Mouse (Mus musculus) mouse embryonic stem cell (cell line): ENCODE measurements around the gene Pitpna.

Experiments used
- in situ Hi-C, 2 experiments: fragments of 300-500 bp; cut with MboI; formaldehyde crosslinking; loops; 1 replicate in 1 of 2; 3 replicates in 1 of 2; pipeline ENCODE4 v1.14.3; 2019 to 2020; ENCODE audit warnings: low sequenced_read_pairs in 2 of 2, low pct_unique_long_range_greater_than_20kb in 1 of 2, mixed read lengths in 1 of 2; ENCODE audit not compliant: unreplicated experiment in 1 of 2

Pitpna gene

GRCm38 (mm10) chr11:75651426-75652221 lies 63.7 kb downstream of the Pitpna start:
- in situ Hi-C loops, result no loop called here

GRCm38 (mm10) chr11:75652222-75652941 lies 64.5 kb downstream of the Pitpna start:
- in situ Hi-C loops, result no loop called here

GRCm38 (mm10) chr11:75652942-75653684 lies 65.2 kb downstream of the Pitpna start:
- in situ Hi-C loops, result no loop called here

- in situ Hi-C loops, result no loop called here
Observed at GRCm38 (mm10) chr11:75653781-75654470, 66.0 kb downstream of the Pitpna start.

GRCm38 (mm10) chr11:75654471-75655390 lies 66.8 kb downstream of the Pitpna start:
- in situ Hi-C loops, result no loop called here

- in situ Hi-C loops, result no loop called here
Observed at GRCm38 (mm10) chr11:75655621-75656545, 68.0 kb downstream of the Pitpna start.

GRCm38 (mm10) chr11:75656621-75657590 lies 69.0 kb downstream of the Pitpna start:
- in situ Hi-C loops, result no loop called here

GRCm38 (mm10) chr11:75657841-75658240 lies 69.9 kb downstream of the Pitpna start:
- in situ Hi-C loops, result no loop called here

- in situ Hi-C loops, result no loop called here
Observed at GRCm38 (mm10) chr11:75658311-75658710, 70.4 kb downstream of the Pitpna start.

- in situ Hi-C loops, result no loop called here
Observed at GRCm38 (mm10) chr11:75658996-75659750, 71.3 kb downstream of the Pitpna start.

GRCm38 (mm10) chr11:75660081-75660590 lies 72.2 kb downstream of the Pitpna start:
- in situ Hi-C loops, result no loop called here

- in situ Hi-C loops, result no loop called here
Observed at GRCm38 (mm10) chr11:75660941-75661800, 73.3 kb downstream of the Pitpna start.

GRCm38 (mm10) chr11:75662131-75662530 lies 74.2 kb downstream of the Pitpna start:
- in situ Hi-C loops, result no loop called here

- in situ Hi-C loops, result no loop called here
Observed at GRCm38 (mm10) chr11:75666296-75666695, 78.4 kb downstream of the Pitpna start.
